Mouse (Mus musculus): ENCODE measurements at regions not wholly inside any gene's neighbourhood (a gene's known extent, or its start where the extent isn't known, plus 50 kb on each side); places are given as distances from the start of the nearest gene placed in this dataset.

GRCm38 (mm10) chr15:5414401-5414800 lies 170.4 kb upstream of the Ptger4 start:
- no peak for DNase-seq (ENCODE audit: low read depth)

- DNase-seq (ENCODE audit: low read depth), result no peak
These were observed 172.0 kb upstream of the Ptger4 start for GRCm38 (mm10) chr15:5416031-5416430.

- DNase-seq (ENCODE audit: low read depth), result no peak
These were observed 182.7 kb upstream of the Ptger4 start for GRCm38 (mm10) chr15:5426641-5427040.

- DNase-seq (ENCODE audit: low read depth), result no peak
These were observed 183.5 kb upstream of the Ptger4 start for GRCm38 (mm10) chr15:5427319-5428048.

- DNase-seq (ENCODE audit: low read depth), result no peak
These were observed 188.0 kb upstream of the Ptger4 start for GRCm38 (mm10) chr15:5432018-5432417.

- DNase-seq (ENCODE audit: low read depth), result no peak
These were observed 193.0 kb upstream of the Ptger4 start for GRCm38 (mm10) chr15:5437020-5437419.

GRCm38 (mm10) chr15:5446040-5446755 lies 202.2 kb upstream of the Ptger4 start:
- no peak for DNase-seq (ENCODE audit: low read depth)

- no peak for DNase-seq (ENCODE audit: low read depth)
These were observed 202.8 kb upstream of the Ptger4 start for GRCm38 (mm10) chr15:5446756-5447314.

- no peak for DNase-seq (ENCODE audit: low read depth)
These were observed 203.9 kb upstream of the Ptger4 start for GRCm38 (mm10) chr15:5447707-5448496.

GRCm38 (mm10) chr15:5459083-5459482 lies 215.1 kb upstream of the Ptger4 start:
- DNase-seq (ENCODE audit: low read depth), result peak; percentile 46

- DNase-seq (ENCODE audit: low read depth), result no peak
These were observed 215.6 kb upstream of the Ptger4 start for GRCm38 (mm10) chr15:5459580-5459979.

- no peak for DNase-seq (ENCODE audit: low read depth)
These were observed 218.7 kb upstream of the Ptger4 start for GRCm38 (mm10) chr15:5462651-5463050.

GRCm38 (mm10) chr15:5464732-5465131 lies 220.7 kb upstream of the Ptger4 start:
- DNase-seq (ENCODE audit: low read depth), result no peak

- no peak for DNase-seq (ENCODE audit: low read depth)
These were observed 224.6 kb upstream of the Ptger4 start for GRCm38 (mm10) chr15:5468535-5469073.

- no peak for DNase-seq (ENCODE audit: low read depth)
These were observed 231.5 kb upstream of the Ptger4 start for GRCm38 (mm10) chr15:5475389-5475995.

GRCm38 (mm10) chr15:5493286-5493685 lies 249.3 kb upstream of the Ptger4 start:
- DNase-seq (ENCODE audit: low read depth), result no peak

GRCm38 (mm10) chr15:5495187-5495849 lies 251.3 kb upstream of the Ptger4 start:
- no peak for DNase-seq (ENCODE audit: low read depth)

GRCm38 (mm10) chr15:5495954-5496353 lies 252.0 kb upstream of the Ptger4 start:
- DNase-seq (ENCODE audit: low read depth), result no peak

- no peak for DNase-seq (ENCODE audit: low read depth)
These were observed 260.5 kb upstream of the Ptger4 start for GRCm38 (mm10) chr15:5504502-5504901.

GRCm38 (mm10) chr15:5506848-5507544 lies 263.0 kb upstream of the Ptger4 start:
- DNase-seq (ENCODE audit: low read depth), result no peak

- no peak for DNase-seq (ENCODE audit: low read depth)
These were observed 263.5 kb upstream of the Ptger4 start for GRCm38 (mm10) chr15:5507545-5507913.
